ENCODE assay signal across 17 mouse cellular contexts in the genomic region with DNA sequence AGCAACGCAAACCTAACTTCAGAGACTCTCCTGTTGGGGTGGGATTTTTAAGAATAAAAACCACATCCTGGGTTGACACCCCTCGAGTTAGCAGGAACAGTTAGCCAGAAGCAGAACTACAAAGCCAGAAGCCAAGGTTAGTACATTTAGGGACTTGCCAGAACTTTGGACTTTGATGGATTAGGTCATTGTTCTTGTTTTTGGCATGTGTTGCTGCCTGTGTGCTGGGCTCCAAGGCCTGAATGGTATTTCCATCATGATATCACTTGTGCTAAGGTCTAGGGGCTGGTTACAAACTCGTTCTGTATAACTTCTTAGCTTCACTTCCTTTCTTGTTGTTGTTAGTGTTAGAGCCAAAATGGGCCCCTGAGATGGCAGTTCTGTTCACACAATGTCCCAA.
"Had no signal": no experiment of that assay in that cellular context is flagged by ENCODE, and none has a peak within 500 bp of the region (broad histone marks: within the 10 kb centered on the region; RNA-seq: fewer than 3 reads in every experiment).

No protein-coding gene starts in this region.

- H3K27me3 ChIP-seq: liver, embryonic 15.5 days; lung, embryonic 15.5 days; stomach, embryonic 15.5 days had no signal

- H3K4me1 ChIP-seq: liver, embryonic 15.5 days; lung, embryonic 15.5 days; stomach, embryonic 15.5 days had no signal

- H3K9ac ChIP-seq: liver, embryonic 15.5 days; lung, embryonic 15.5 days; stomach, embryonic 15.5 days had no signal

- H3K4me3 ChIP-seq: layer of hippocampus, adult 2 months; left cerebral cortex, adult 2 months; liver, embryonic 15.5 days; lung, embryonic 15.5 days; stomach, embryonic 15.5 days had no signal

- H3K9me3 ChIP-seq: liver, embryonic 15.5 days; lung, embryonic 15.5 days; stomach, embryonic 15.5 days had no signal

- DNase-seq: kidney, adult 11 months; kidney, adult 9 months; kidney, postnatal 25 days; layer of hippocampus, postnatal 36 days; lung, postnatal 14 days; midbrain, embryonic 14.5 days; retina, postnatal 1 day; right cerebral cortex, postnatal 25 days; spleen, adult 18-20 months; thymus, postnatal 25 days had no signal

- H3K27ac ChIP-seq: layer of hippocampus, adult 2 months; left cerebral cortex, adult 2 months; liver, embryonic 15.5 days; lung, embryonic 15.5 days; stomach, embryonic 15.5 days had no signal

- H3K4me2 ChIP-seq: liver, embryonic 11.5 days; liver, embryonic 15.5 days; lung, embryonic 15.5 days; midbrain, embryonic 11.5 days; stomach, embryonic 15.5 days had no signal

- H3K36me3 ChIP-seq: liver, embryonic 15.5 days; lung, embryonic 15.5 days; stomach, embryonic 15.5 days had no signal
